Mouse (Mus musculus) liver, adult 2 months (tissue): Measurements from ENCODE around the gene Shroom3.

Experiments
- CTCF ChIP-seq: fragments of 200-500 bp; IDR thresholded peaks from 2 replicates; pipeline ENCODE4 v1.5.1; 2011; ENCODE audit warnings: low read depth, low read length, control low read depth
- POLR2A ChIP-seq: fragments of 200-500 bp; IDR thresholded peaks from 2 replicates; pipeline ENCODE4 v1.6.1; 2011; ENCODE audit warnings: low read length, control low read depth; ENCODE audit not compliant: insufficient read depth; ENCODE audit errors: extremely low read depth

DNA sequence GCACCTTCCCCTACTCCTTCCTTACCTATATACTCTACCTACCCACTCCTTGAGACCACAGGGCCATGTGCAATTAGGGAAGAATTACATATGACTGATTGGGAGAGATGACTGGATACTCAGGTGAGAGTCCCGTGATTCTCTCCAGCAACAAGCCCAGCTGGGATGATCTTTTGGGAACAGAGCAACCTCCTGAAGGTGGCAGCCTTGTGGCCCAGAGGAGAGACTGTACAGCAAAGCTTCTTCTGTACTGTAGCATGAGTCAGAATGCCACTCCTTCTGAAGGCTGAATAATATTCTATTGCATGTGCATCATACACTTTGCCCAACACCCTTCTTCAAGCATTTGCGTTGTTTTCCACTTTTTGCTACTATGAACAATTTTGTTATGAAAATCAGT is 319.4 kb downstream of the Shroom3 start:
- TF ChIP-seq POLR2A (no peak), CTCF (no peak)
